Mouse (Mus musculus) cerebellum, adult 2 months (tissue): ENCODE data around the gene Gmcl1. TPM values are rescaled to one million over a fixed set of nuclear protein-coding genes. Genes with fewer than 3 reads are reported as not detected.

Source experiments
- DNase-seq, 2 experiments: peaks; one replicate each; pipeline ENCODE4 v3.0.0; 2021
- H3K27ac ChIP-seq: fragments of 200-500 bp; 2 replicates; pipeline ENCODE4 v1.5.1; 2012; ENCODE audit warnings: low read length, control low read depth, inconsistent platforms; ENCODE audit not compliant: insufficient read depth
- H3K27me3 ChIP-seq: fragments of 200-500 bp; 2 replicates; pipeline ENCODE4 v1.6.1; 2012; ENCODE audit warnings: inconsistent platforms, mild to moderate bottlenecking, low read length, moderate library complexity; ENCODE audit not compliant: control insufficient read depth, insufficient read depth
- H3K4me1 ChIP-seq: fragments of 200-500 bp; 2 replicates; pipeline ENCODE4 v1.6.1; 2011; ENCODE audit warnings: low read length; ENCODE audit not compliant: control insufficient read depth, insufficient read depth
- H3K4me3 ChIP-seq: fragments of 200-500 bp; replicated peaks from 2 replicates; pipeline ENCODE3; 2011; ENCODE audit warnings: mild to moderate bottlenecking, low read depth, low read length, control low read depth; ENCODE audit not compliant: insufficient read depth
- CTCF ChIP-seq: fragments of 200-500 bp; IDR thresholded peaks from 2 replicates; pipeline ENCODE4 v1.5.1; 2011; ENCODE audit warnings: low read depth, mild to moderate bottlenecking, control low read depth, low read length, moderate library complexity, borderline replicate concordance; ENCODE audit not compliant: insufficient read depth
- POLR2A ChIP-seq: fragments of 200-500 bp; IDR thresholded peaks from 2 replicates; pipeline ENCODE4 v1.6.1; 2011; ENCODE audit warnings: low read length, control low read depth, borderline replicate concordance; ENCODE audit not compliant: insufficient read depth
- WGBS: fragments of 180-500 bp; shearing (Covaris S2); methylation state at CpG from one replicate; pipeline ENCODE4 v1.1.7; 2018; 5-methylcytosine and 5-hydroxymethylcytosine counted together
- polyA plus RNA-seq: library from polyadenylated mRNA; depleted of rRNA; stranded (reverse); fragments of >200 nt; gene quantifications from 2 replicates; pipeline ENCODE4 v1.2.3, GENCODE M21; 2012; rRNA removed

Gmcl1 gene
- polyA plus RNA-seq, 1 experiment = 30.3 TPM

GRCm38 (mm10) chr6:86645551-86645950 is 87.6 kb downstream of the Gmcl1 start:
- no peak for DNase-seq
- no peak overlapping the region for H3K27ac ChIP-seq
- 66% methylated on average over 4 of the region's 4 CpGs for WGBS
- TF ChIP-seq POLR2A (no peak), CTCF (no peak)
- H3K27me3 ChIP-seq = no peaks in the 10 kb centered on the region
- H3K4me3 ChIP-seq = no peak overlapping the region
- no peaks in the 10 kb centered on the region for H3K4me1 ChIP-seq

- 74% methylated on average over 3 of the region's 3 CpGs for WGBS
- Histone ChIP-seq H3K27ac (no peak overlapping the region), H3K27me3 (no peaks in the 10 kb centered on the region), H3K4me1 (no peaks in the 10 kb centered on the region), H3K4me3 (no peak overlapping the region)
- no peak for TF ChIP-seq POLR2A
- TF ChIP-seq CTCF = no peak
- DNase-seq = no peak
These were observed 88.3 kb downstream of the Gmcl1 start for GRCm38 (mm10) chr6:86644775-86645400.

Other genes starting within 250 kb of the Gmcl1 start
- 179 and 186 TPM in 2 replicates for gene Pcbp1, start 207.1 kb downstream of the Gmcl1 start, polyA plus RNA-seq
- 2.1 and 2.5 TPM in 2 replicates for gene Asprv1, start 105.2 kb downstream of the Gmcl1 start, polyA plus RNA-seq
- gene Mxd1, start 64.2 kb downstream of the Gmcl1 start, polyA plus RNA-seq = 21.1 and 21.9 TPM in 2 replicates
- gene Snrnp27, start 48.9 kb downstream of the Gmcl1 start, polyA plus RNA-seq = 59.8 and 62.5 TPM in 2 replicates
- 7.3 and 8.1 TPM in 2 replicates for gene Anxa4, start 60.2 kb upstream of the Gmcl1 start, polyA plus RNA-seq
- gene Aak1, start 116.1 kb upstream of the Gmcl1 start, polyA plus RNA-seq = 152 and 165 TPM in 2 replicates